Mouse (Mus musculus) C2C12 (cell line): Measurements from ENCODE around the gene Aff3.

ENCODE experiments used
- CTCF ChIP-seq: IDR thresholded peaks from one replicate; pipeline ENCODE4 v1.5.1; 2011; ENCODE audit not compliant: control insufficient read depth, insufficient read depth, insufficient read length
- FOSL1 ChIP-seq: IDR thresholded peaks from one replicate; pipeline ENCODE4 v1.8.0; 2011; ENCODE audit warnings: mild to moderate bottlenecking, low read length; ENCODE audit not compliant: poor library complexity, insufficient read depth, severe bottlenecking
- MAX ChIP-seq: IDR thresholded peaks from one replicate; pipeline ENCODE4 v1.6.1; 2011; ENCODE audit warnings: mild to moderate bottlenecking, control low read depth
- MYOG ChIP-seq: IDR thresholded peaks from one replicate; pipeline ENCODE4 v1.6.1; 2011; ENCODE audit not compliant: control insufficient read depth, insufficient read length; ENCODE audit errors: extremely low read depth

DNA sequence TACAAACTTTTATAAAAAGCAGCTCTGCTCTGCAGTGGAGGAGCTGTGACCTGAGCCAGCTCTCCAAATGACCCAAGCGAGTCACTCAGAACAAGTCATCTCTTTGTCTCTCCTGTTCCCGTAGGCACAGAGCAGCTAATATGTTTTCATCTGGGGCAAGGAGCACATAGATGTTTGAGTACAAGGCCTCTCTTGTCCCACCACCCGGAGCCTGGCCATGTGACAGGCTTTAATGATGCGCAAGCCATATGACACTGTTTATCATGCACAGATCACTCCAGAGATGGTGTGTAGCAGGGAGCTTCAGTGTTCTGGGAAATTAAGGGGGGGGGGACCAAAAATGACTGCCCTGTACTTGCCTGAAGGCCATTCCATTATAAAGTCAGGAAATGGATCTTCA lies 262.9 kb downstream of the Aff3 start:
- TF ChIP-seq CTCF (no peak), MAX (no peak), FOSL1 (no peak), MYOG (no peak)
